Mouse (Mus musculus) stomach, postnatal 0 days (tissue): ENCODE measurements around the gene Gins2. TPM values are rescaled to one million over a fixed set of nuclear protein-coding genes. Genes with fewer than 3 reads are reported as not detected.
A peak's percentile ranks its signal among the peaks of the same experiment; 100 is the strongest.

Experiments used
- ATAC-seq: fragments of 200-750 bp; cut with Nextera tagmentation; 2 replicates; pipeline ENCODE4 v1.8.0; 2017; ENCODE audit not compliant: low FRiP score, low TSS enrichment
- DNase-seq: peaks from one replicate; pipeline ENCODE4 v3.0.0-alpha.2; 2016; ENCODE audit warnings: low spot score
- H3K27ac ChIP-seq: fragments of 300-500 bp; sonication (generic); replicated peaks from 2 replicates; pipeline ENCODE4 v1.5.1; 2014; ENCODE audit warnings: mild to moderate bottlenecking, control low read depth
- H3K27me3 ChIP-seq: fragments of 300-500 bp; sonication (generic); 2 replicates; pipeline ENCODE4 v1.6.1; 2014; ENCODE audit warnings: low read length; ENCODE audit not compliant: control insufficient read depth, insufficient read depth
- H3K36me3 ChIP-seq: fragments of 300-500 bp; sonication (generic); 2 replicates; pipeline ENCODE4 v1.6.1; 2014; ENCODE audit warnings: low read length, mixed read lengths; ENCODE audit not compliant: control insufficient read depth, insufficient read depth
- H3K4me1 ChIP-seq: fragments of 300-500 bp; sonication (generic); replicated peaks from 2 replicates; pipeline ENCODE4 v1.6.1; 2014; ENCODE audit warnings: antibody characterized with exemption; ENCODE audit not compliant: control insufficient read depth, insufficient read depth
- H3K4me2 ChIP-seq: fragments of 300-500 bp; sonication (generic); replicated peaks from 2 replicates; pipeline ENCODE4 v1.6.1; 2014; ENCODE audit warnings: low read depth, mild to moderate bottlenecking, control low read depth, moderate library complexity
- H3K4me3 ChIP-seq: fragments of 300-500 bp; sonication (generic); 2 replicates; pipeline ENCODE4 v1.5.1; 2014; ENCODE audit warnings: low read depth, low read length, control low read depth
- H3K9ac ChIP-seq: fragments of 300-500 bp; sonication (generic); 2 replicates; pipeline ENCODE4 v1.6.1; 2014; ENCODE audit warnings: mild to moderate bottlenecking, low read length, control low read depth, mixed read lengths
- H3K9me3 ChIP-seq: fragments of 300-500 bp; sonication (generic); 2 replicates; pipeline ENCODE4 v1.6.1; 2016; ENCODE audit warnings: low read length; ENCODE audit not compliant: control insufficient read depth
- CTCF ChIP-seq: IDR thresholded peaks from 2 replicates; pipeline ENCODE4 v1.5.1; 2016; ENCODE audit warnings: antibody characterized with exemption, low read depth, mild to moderate bottlenecking, moderate library complexity
- EP300 ChIP-seq: optimal IDR thresholded peaks from 2 replicates; pipeline ENCODE3; 2016; ENCODE audit warnings: antibody characterized with exemption
- WGBS: fragments of 180-500 bp; shearing (Covaris S2); extraction: QIAGEN DNeasy Blood & Tissue Kit; methylation state at CpG from one replicate; pipeline ENCODE4 v1.1.7; 2014; 5-methylcytosine and 5-hydroxymethylcytosine counted together
- polyA plus RNA-seq: library from polyadenylated mRNA; unstranded; fragments of >200 nt; fragmentation: Nextera tagmentation; extraction: Ambion mirVana; gene quantifications from 2 replicates; pipeline ENCODE4 v1.2.1, GENCODE M21; 2015

Gins2 gene
- polyA plus RNA-seq, 1 experiment from 2014 or later, result 35.5 TPM

DNA sequence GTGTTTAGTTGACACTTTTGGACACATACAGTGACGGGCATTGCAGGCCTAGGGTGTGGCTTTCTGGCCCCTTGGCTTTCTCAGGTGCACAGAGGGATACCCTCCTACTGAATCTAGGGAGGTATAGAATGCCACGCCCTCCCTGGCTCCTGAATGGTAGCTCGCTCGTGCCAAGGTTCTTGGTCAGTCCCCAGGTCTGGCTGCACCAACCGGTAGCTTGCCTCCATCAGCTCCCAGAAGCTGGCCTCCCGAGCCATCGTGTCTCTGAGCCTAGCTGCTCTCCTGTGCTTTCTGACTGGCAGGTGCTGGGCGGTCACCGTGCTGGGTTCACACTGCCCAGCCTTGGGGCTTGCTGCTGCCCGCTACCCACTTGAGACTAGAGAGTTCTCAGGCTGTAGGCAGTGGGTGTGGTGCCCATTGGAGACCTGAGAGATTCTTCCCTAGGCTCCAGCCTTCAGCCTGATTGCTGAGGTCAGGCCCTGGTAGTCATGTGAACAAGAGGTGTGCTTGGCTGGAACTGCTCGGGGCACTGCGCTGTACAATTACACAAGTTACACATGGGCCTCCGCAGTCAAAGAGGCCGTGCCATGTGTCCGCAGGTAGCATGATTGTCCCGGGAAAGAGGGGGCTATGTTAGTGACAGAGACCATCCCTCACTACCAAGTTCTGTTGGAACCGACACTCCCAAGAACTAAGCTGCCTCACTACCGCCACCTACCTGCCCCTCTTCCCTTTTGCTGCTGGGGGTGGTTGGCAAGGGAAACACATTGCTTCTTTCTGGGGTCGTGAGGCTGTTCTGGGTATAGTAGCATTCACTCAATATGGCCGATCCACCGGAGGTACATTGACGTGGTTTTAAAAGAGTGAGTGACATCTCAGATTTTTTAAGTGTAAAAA, 27.3 kb downstream of the Gins2 start:
- H3K4me1 ChIP-seq, result peaks cover 7% of the 10 kb centered on the region
- ATAC-seq (no peak), DNase-seq (peak; percentile 54)
- H3K27me3 ChIP-seq, result no peaks in the 10 kb centered on the region
- H3K9ac ChIP-seq, result no peak overlapping the region
- H3K4me2 ChIP-seq, result no peak overlapping the region
- no peak overlapping the region for H3K27ac ChIP-seq
- WGBS, result 77% methylated on average over 22 of the region's 22 CpGs
- H3K36me3 ChIP-seq, result no peaks in the 10 kb centered on the region; the same call in 1 of the 2 replicates
- H3K4me3 ChIP-seq, result no peak overlapping the region
- TF ChIP-seq CTCF (peak; percentile 70), EP300 (no peak)
- no peaks in the 10 kb centered on the region for H3K9me3 ChIP-seq

DNA sequence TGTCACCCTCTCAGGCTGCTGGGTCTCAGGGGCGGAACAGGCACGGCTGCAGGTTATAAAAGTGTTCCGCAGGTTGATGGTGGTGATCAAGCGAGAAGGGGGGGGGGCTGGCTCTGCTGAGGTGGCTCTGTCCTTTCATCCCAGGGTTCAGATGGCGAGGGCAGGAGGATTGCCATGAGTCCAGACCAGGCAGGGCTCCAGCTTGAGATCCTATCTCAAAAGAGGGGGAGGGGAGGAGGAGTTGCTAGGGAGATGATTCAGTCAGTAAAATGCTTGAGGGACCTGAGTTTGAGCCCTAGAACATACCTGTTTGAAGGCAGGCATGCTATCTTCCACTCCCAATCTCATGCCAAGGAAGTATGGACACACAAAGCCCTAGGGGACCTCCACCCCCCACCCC, 28.6 kb downstream of the Gins2 start:
- no peak for DNase-seq
- peaks cover 7% of the 10 kb centered on the region for H3K4me1 ChIP-seq
- no peak overlapping the region for H3K27ac ChIP-seq
- 90% methylated on average over 5 of the region's 5 CpGs for WGBS
- H3K27me3 ChIP-seq, result no peaks in the 10 kb centered on the region
- H3K4me2 ChIP-seq, result no peak overlapping the region
- ATAC-seq, result no peak
- no peak overlapping the region for H3K4me3 ChIP-seq
- no peak for TF ChIP-seq CTCF
- H3K9ac ChIP-seq, result no peak overlapping the region
- no peaks in the 10 kb centered on the region; the same call in 1 of the 2 replicates for H3K36me3 ChIP-seq
- no peaks in the 10 kb centered on the region for H3K9me3 ChIP-seq

DNA sequence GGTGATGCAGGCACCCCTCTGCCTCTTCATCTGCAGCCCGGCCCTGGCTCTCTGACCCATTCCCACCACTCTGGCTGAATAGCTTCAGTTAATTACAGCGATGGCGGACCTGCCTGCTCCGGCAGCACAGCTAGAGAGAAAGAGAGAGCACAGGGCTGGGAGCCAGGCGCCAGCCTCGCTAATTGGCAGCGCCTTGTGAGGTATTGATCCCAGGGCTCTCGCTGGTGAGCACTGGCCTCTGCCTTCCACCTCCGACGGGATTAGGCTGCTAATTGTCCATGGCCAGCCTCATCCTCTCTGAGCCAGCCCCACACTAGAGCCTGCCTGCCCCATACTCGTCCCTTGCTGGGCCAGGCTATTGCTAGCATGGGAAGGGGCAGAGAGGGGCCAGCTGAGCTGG, 29.4 kb downstream of the Gins2 start:
- Histone ChIP-seq H3K4me1 (peaks cover 7% of the 10 kb centered on the region), H3K27me3 (no peaks in the 10 kb centered on the region), H3K9ac (no peak overlapping the region), H3K9me3 (no peaks in the 10 kb centered on the region), H3K36me3 (no peaks in the 10 kb centered on the region), H3K27ac (no peak overlapping the region), H3K4me3 (no peak overlapping the region), H3K4me2 (no peak overlapping the region)
- no peak for DNase-seq
- ATAC-seq, result no peak
- WGBS, result 73% methylated on average over 11 of the region's 11 CpGs
- TF ChIP-seq EP300 (no peak), CTCF (no peak)

DNA sequence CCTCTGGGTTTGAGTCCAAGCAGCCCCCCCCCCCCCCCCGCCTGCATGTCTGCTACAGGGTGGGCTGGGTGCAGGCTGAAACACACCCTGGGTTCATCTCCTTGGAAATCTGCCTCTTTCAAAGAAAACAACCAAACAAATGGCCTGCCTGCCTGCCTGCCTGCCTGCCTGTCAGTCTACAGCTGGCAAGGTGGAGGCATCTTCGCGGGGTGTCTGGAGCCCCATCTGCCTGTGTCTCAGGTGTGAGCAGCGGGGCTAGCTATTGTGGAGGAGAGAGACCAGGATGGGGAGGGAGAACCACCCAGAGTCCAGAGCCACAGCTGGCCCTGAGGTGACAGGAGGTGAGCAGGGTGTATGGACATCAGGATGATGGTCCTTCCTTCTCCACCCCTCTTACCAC, 30.9 kb downstream of the Gins2 start:
- Histone ChIP-seq H3K9me3 (no peaks in the 10 kb centered on the region), H3K27me3 (no peaks in the 10 kb centered on the region), H3K4me3 (no peak overlapping the region), H3K4me1 (peaks cover 3% of the 10 kb centered on the region), H3K27ac (no peak overlapping the region), H3K4me2 (no peak overlapping the region), H3K36me3 (no peaks in the 10 kb centered on the region; the same call in 1 of the 2 replicates), H3K9ac (no peak overlapping the region)
- TF ChIP-seq CTCF, result no peak
- no peak for TF ChIP-seq EP300
- DNase-seq, result no peak
- 81% methylated on average over 3 of the region's 4 CpGs for WGBS
- ATAC-seq, result no peak

DNA sequence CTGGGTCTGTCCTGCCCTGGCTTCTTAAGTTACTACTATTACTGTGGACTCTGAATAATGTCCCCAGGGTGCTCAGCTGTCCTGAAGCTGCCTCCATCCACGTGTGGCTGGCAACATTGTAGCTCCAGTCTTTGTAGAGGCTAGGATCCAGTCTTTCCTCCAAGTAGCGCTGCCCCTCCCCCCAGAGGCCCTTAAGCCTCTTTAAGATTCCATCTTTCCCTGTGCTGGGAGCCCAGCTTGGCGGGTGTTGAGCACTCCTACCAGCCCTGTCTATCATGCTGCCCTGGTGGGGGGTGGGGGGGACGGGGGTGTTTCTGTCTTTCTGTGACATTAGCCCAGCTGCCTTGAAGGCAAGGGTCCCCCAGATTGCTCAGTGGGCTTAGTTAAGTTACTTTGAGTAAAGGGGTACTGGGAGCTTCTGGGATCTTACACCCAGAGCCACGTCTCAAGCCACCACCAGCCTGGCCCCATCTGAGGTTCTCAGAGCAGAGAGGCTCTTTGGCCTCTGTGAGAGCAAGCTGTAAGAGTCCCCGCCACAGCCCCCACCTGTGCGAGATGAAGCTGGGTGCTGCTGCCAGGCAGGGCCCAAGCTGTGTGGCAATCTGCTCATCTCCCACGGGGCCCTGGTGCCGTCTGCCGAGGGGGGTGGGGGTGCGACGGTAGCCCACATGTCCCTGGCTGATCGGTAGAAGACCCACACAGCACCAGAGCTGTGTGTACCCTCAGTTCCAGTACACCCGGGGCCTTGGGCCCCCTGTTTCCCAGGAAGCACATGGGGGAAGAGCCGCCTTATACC, 31.7 kb downstream of the Gins2 start:
- no peak overlapping the region for H3K4me3 ChIP-seq
- no peak overlapping the region for H3K4me2 ChIP-seq
- no peaks in the 10 kb centered on the region; the same call in 1 of the 2 replicates for H3K36me3 ChIP-seq
- DNase-seq (no peak), ATAC-seq (no peak)
- H3K4me1 ChIP-seq, result no peaks in the 10 kb centered on the region; the same call in 1 of the 2 replicates
- no peak overlapping the region for H3K9ac ChIP-seq
- no peak for TF ChIP-seq CTCF
- no peak for TF ChIP-seq EP300
- no peak overlapping the region for H3K27ac ChIP-seq
- H3K27me3 ChIP-seq, result no peaks in the 10 kb centered on the region
- 69% methylated on average over 15 of the region's 15 CpGs for WGBS
- H3K9me3 ChIP-seq, result no peaks in the 10 kb centered on the region
